Mouse (Mus musculus): ENCODE data around the gene Zscan4c.
"Not testable (repeated sequence)": the region's sequence is repeated elsewhere in the genome, so short reads cannot be mapped to it uniquely, and the experiment has no call there.

Gene Zscan4c

GRCm38 (mm10) chr7:11005445-11005844 lies at the start of gene Zscan4c:
Zscan4c (plus strand) TSS chr7:11005745.
- DNase-seq = not testable (repeated sequence)

Data from cerebellum, adult 11-12 months (tissue).